Mouse (Mus musculus) liver (tissue): ENCODE measurements around the gene Ccno.
"Not testable (repeated sequence)": the region's sequence is repeated elsewhere in the genome, so short reads cannot be mapped to it uniquely, and the experiment has no call there.

Experiments
- DNase-seq: peaks from one replicate; pipeline ENCODE4 v3.0.0-alpha.2; 2020; ENCODE audit warnings: mixed read lengths

The Ccno gene

GRCm38 (mm10) chr13:113012683-113013082, 25.1 kb downstream of the Ccno start:
- no peak for DNase-seq

GRCm38 (mm10) chr13:113013174-113013953, 25.8 kb downstream of the Ccno start:
- DNase-seq = not testable (repeated sequence)

- no peak for DNase-seq
Observed at GRCm38 (mm10) chr13:113021521-113021920, 33.9 kb downstream of the Ccno start.

GRCm38 (mm10) chr13:113022467-113022866, 34.9 kb downstream of the Ccno start:
- DNase-seq = no peak

- DNase-seq = no peak
Observed at GRCm38 (mm10) chr13:113023274-113024143, 35.9 kb downstream of the Ccno start.

GRCm38 (mm10) chr13:113031351-113031750, 43.7 kb downstream of the Ccno start:
- DNase-seq = no peak

- DNase-seq = no peak
Observed at GRCm38 (mm10) chr13:113031792-113032571, 44.4 kb downstream of the Ccno start.

GRCm38 (mm10) chr13:113032831-113033230, 45.2 kb downstream of the Ccno start:
- no peak for DNase-seq

GRCm38 (mm10) chr13:113034271-113034886, 46.8 kb downstream of the Ccno start:
- no peak for DNase-seq

- peak; percentile 66 for DNase-seq
Observed at GRCm38 (mm10) chr13:113034950-113035421, 47.4 kb downstream of the Ccno start, which contains the start of gene Cdc20b. Cdc20b (plus strand) TSS chr13:113035111.

- DNase-seq = peak; percentile 68
Observed at GRCm38 (mm10) chr13:113035852-113036251, 48.2 kb downstream of the Ccno start.
